Mouse (Mus musculus) cerebellum, adult 2 months (tissue): Measurements from ENCODE around the gene Cadm1.

Source experiments
- CTCF ChIP-seq: fragments of 200-500 bp; IDR thresholded peaks from 2 replicates; pipeline ENCODE4 v1.5.1; 2011; ENCODE audit warnings: low read depth, mild to moderate bottlenecking, control low read depth, low read length, moderate library complexity, borderline replicate concordance; ENCODE audit not compliant: insufficient read depth
- POLR2A ChIP-seq: fragments of 200-500 bp; IDR thresholded peaks from 2 replicates; pipeline ENCODE4 v1.6.1; 2011; ENCODE audit warnings: low read length, control low read depth, borderline replicate concordance; ENCODE audit not compliant: insufficient read depth

DNA sequence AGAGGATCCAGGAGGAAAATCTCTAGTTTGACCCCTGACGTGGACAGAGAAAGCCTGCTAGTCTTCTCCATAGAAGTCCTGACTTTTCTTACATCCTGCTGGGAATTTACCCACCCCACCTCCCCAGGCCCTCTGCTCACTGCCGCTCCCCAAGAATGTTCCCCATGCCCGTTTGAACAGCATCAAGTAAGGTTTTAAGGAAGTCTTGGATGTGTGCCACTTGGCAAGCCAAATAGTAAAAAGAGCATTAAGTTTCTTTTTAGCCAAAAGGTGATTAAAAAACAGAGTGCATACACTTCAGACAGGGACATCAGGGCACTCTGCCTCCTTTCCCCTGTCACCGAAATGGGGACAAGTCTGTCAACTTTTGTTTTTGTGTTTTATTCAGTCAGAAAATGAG is 299.9 kb downstream of the Cadm1 start:
- TF ChIP-seq CTCF = no peak
- TF ChIP-seq POLR2A = no peak
